Mouse (Mus musculus): ENCODE measurements around the gene Dnajc7. TPM values are rescaled to one million over a fixed set of nuclear protein-coding genes. Genes with fewer than 3 reads are reported as not detected.

Gene Dnajc7
- polyA plus RNA-seq, 1 experiment from 2014 or later = 91.9 TPM

- peaks cover 9% of the 10 kb centered on the region for H3K4me1 ChIP-seq (replicated peaks; ENCODE audit: control insufficient read depth, insufficient read depth)
- no peak overlapping the region for H3K4me3 ChIP-seq (ENCODE audit: low read depth, low read length)
- DNase-seq (ENCODE audit: low spot score) = no peak
- H3K27me3 ChIP-seq (ENCODE audit: control insufficient read depth, insufficient read depth, low read length) = no peaks in the 10 kb centered on the region
- TF ChIP-seq CTCF (IDR thresholded peaks at IDR 0.05; ENCODE audit: low read depth) = no peak
- no peak overlapping the region for H3K9ac ChIP-seq (ENCODE audit: low read length)
- no peaks in the 10 kb centered on the region for H3K9me3 ChIP-seq (ENCODE audit: control insufficient read depth, low read length)
- no peak overlapping the region for H3K4me2 ChIP-seq (replicated peaks; ENCODE audit: low read depth)
- H3K36me3 ChIP-seq (ENCODE audit: control insufficient read depth, insufficient read depth, low read length) = no peaks in the 10 kb centered on the region; the same call in 1 of the 2 replicates
- no peak overlapping the region for H3K27ac ChIP-seq (replicated peaks)
- no peak for ATAC-seq (ENCODE audit: low FRiP score, low TSS enrichment)
- 94% methylated on average over 6 of the region's 6 CpGs for WGBS
These were observed 12.8 kb downstream of the Dnajc7 start for GRCm38 (mm10) chr11:100607121-100607520.

- Histone ChIP-seq H3K4me1 (replicated peaks; ENCODE audit: control insufficient read depth, insufficient read depth) (peaks cover 9% of the 10 kb centered on the region), H3K36me3 (ENCODE audit: control insufficient read depth, insufficient read depth, low read length) (no peaks in the 10 kb centered on the region; the same call in 1 of the 2 replicates), H3K27me3 (ENCODE audit: control insufficient read depth, insufficient read depth, low read length) (no peaks in the 10 kb centered on the region), H3K9me3 (ENCODE audit: control insufficient read depth, low read length) (no peaks in the 10 kb centered on the region), H3K27ac (replicated peaks) (no peak overlapping the region), H3K4me2 (replicated peaks; ENCODE audit: low read depth) (no peak overlapping the region), H3K4me3 (ENCODE audit: low read depth, low read length) (no peak overlapping the region), H3K9ac (ENCODE audit: low read length) (no peak overlapping the region)
- ATAC-seq (ENCODE audit: low FRiP score, low TSS enrichment) = no peak
- WGBS = 86% methylated on average over 10 of the region's 10 CpGs
- DNase-seq (ENCODE audit: low spot score) = no peak
- TF ChIP-seq CTCF (IDR thresholded peaks at IDR 0.05; ENCODE audit: low read depth) (no peak), EP300 (optimal IDR thresholded peaks at IDR 0.05) (no peak)
These were observed 14.5 kb downstream of the Dnajc7 start for GRCm38 (mm10) chr11:100605451-100605850.

GRCm38 (mm10) chr11:100604321-100605005, 15.5 kb downstream of the Dnajc7 start:
- peak overlapping the region; percentile 40 for H3K27ac ChIP-seq (replicated peaks)
- H3K27me3 ChIP-seq (ENCODE audit: control insufficient read depth, insufficient read depth, low read length) = no peaks in the 10 kb centered on the region
- H3K4me3 ChIP-seq (ENCODE audit: low read depth, low read length) = no peak overlapping the region
- WGBS = 61% methylated on average over 4 of the region's 4 CpGs
- H3K4me2 ChIP-seq (replicated peaks; ENCODE audit: low read depth) = no peak overlapping the region
- DNase-seq (ENCODE audit: low spot score) (no peak), ATAC-seq (ENCODE audit: low FRiP score, low TSS enrichment) (no peak)
- H3K9ac ChIP-seq (ENCODE audit: low read length) = no peak overlapping the region
- TF ChIP-seq CTCF (IDR thresholded peaks at IDR 0.05; ENCODE audit: low read depth) (no peak), EP300 (optimal IDR thresholded peaks at IDR 0.05) (no peak)
- no peaks in the 10 kb centered on the region for H3K9me3 ChIP-seq (ENCODE audit: control insufficient read depth, low read length)
- H3K36me3 ChIP-seq (ENCODE audit: control insufficient read depth, insufficient read depth, low read length) = no peaks in the 10 kb centered on the region; the same call in none of the 2 replicates
- H3K4me1 ChIP-seq (replicated peaks; ENCODE audit: control insufficient read depth, insufficient read depth) = peaks cover 3% of the 10 kb centered on the region

- Histone ChIP-seq H3K27me3 (ENCODE audit: control insufficient read depth, insufficient read depth, low read length) (no peaks in the 10 kb centered on the region), H3K27ac (replicated peaks) (0 out of 2 replicates have a peak overlapping the region, but pooled peaks have one; percentile 35), H3K9me3 (ENCODE audit: control insufficient read depth, low read length) (no peaks in the 10 kb centered on the region), H3K9ac (ENCODE audit: low read length) (no peak overlapping the region), H3K4me3 (ENCODE audit: low read depth, low read length) (no peak overlapping the region), H3K4me1 (replicated peaks; ENCODE audit: control insufficient read depth, insufficient read depth) (0 out of 2 replicates have a peak, but pooled peaks cover 2% of the 10 kb centered on the region), H3K36me3 (ENCODE audit: control insufficient read depth, insufficient read depth, low read length) (peaks cover 4% of the 10 kb centered on the region), H3K4me2 (replicated peaks; ENCODE audit: low read depth) (no peak overlapping the region)
- no peak for TF ChIP-seq EP300 (optimal IDR thresholded peaks at IDR 0.05)
- no peak for TF ChIP-seq CTCF (IDR thresholded peaks at IDR 0.05; ENCODE audit: low read depth)
- 65% methylated on average over 8 of the region's 8 CpGs for WGBS
- no peak for DNase-seq (ENCODE audit: low spot score)
- no peak for ATAC-seq (ENCODE audit: low FRiP score, low TSS enrichment)
These were observed 16.2 kb downstream of the Dnajc7 start for GRCm38 (mm10) chr11:100603813-100604212.

- no peak for DNase-seq (ENCODE audit: low spot score)
- H3K27ac ChIP-seq (replicated peaks) = no peak overlapping the region
- H3K9me3 ChIP-seq (ENCODE audit: control insufficient read depth, low read length) = no peaks in the 10 kb centered on the region
- H3K4me3 ChIP-seq (ENCODE audit: low read depth, low read length) = no peak overlapping the region
- H3K36me3 ChIP-seq (ENCODE audit: control insufficient read depth, insufficient read depth, low read length) = peaks cover 8% of the 10 kb centered on the region
- TF ChIP-seq CTCF (IDR thresholded peaks at IDR 0.05; ENCODE audit: low read depth) = no peak
- no peak for TF ChIP-seq EP300 (optimal IDR thresholded peaks at IDR 0.05)
- H3K27me3 ChIP-seq (ENCODE audit: control insufficient read depth, insufficient read depth, low read length) = no peaks in the 10 kb centered on the region
- no peak overlapping the region for H3K9ac ChIP-seq (ENCODE audit: low read length)
- H3K4me2 ChIP-seq (replicated peaks; ENCODE audit: low read depth) = no peak overlapping the region
- no peak for ATAC-seq (ENCODE audit: low FRiP score, low TSS enrichment)
- 81% methylated on average over 9 of the region's 9 CpGs for WGBS
- H3K4me1 ChIP-seq (replicated peaks; ENCODE audit: control insufficient read depth, insufficient read depth) = 0 out of 2 replicates have a peak, but pooled peaks cover 2% of the 10 kb centered on the region
These were observed 16.8 kb downstream of the Dnajc7 start for GRCm38 (mm10) chr11:100603155-100603554.

- Histone ChIP-seq H3K4me1 (replicated peaks; ENCODE audit: control insufficient read depth, insufficient read depth) (0 out of 2 replicates have a peak, but pooled peaks cover 2% of the 10 kb centered on the region), H3K9ac (ENCODE audit: low read length) (no peak overlapping the region), H3K27me3 (ENCODE audit: control insufficient read depth, insufficient read depth, low read length) (no peaks in the 10 kb centered on the region), H3K4me2 (replicated peaks; ENCODE audit: low read depth) (no peak overlapping the region), H3K27ac (replicated peaks) (no peak overlapping the region), H3K36me3 (ENCODE audit: control insufficient read depth, insufficient read depth, low read length) (peaks cover 17% of the 10 kb centered on the region), H3K4me3 (ENCODE audit: low read depth, low read length) (no peak overlapping the region), H3K9me3 (ENCODE audit: control insufficient read depth, low read length) (no peaks in the 10 kb centered on the region)
- DNase-seq (ENCODE audit: low spot score) = no peak
- ATAC-seq (ENCODE audit: low FRiP score, low TSS enrichment) = no peak
- WGBS = 95% methylated on average over 3 of the region's 3 CpGs
- TF ChIP-seq EP300 (optimal IDR thresholded peaks at IDR 0.05) = no peak
- TF ChIP-seq CTCF (IDR thresholded peaks at IDR 0.05; ENCODE audit: low read depth) = no peak
These were observed 18.6 kb downstream of the Dnajc7 start for GRCm38 (mm10) chr11:100601372-100601771.

Measured in stomach, postnatal 0 days (tissue).